Mouse (Mus musculus) liver, adult 2 months (tissue): ENCODE results near the gene Oas1a.
"Not testable (repeated sequence)": the region's sequence is repeated elsewhere in the genome, so short reads cannot be mapped to it uniquely, and the experiment has no call there.

Source experiments
- CTCF ChIP-seq: fragments of 200-500 bp; IDR thresholded peaks from 2 replicates; pipeline ENCODE4 v1.5.1; 2011; ENCODE audit warnings: low read depth, low read length, control low read depth
- POLR2A ChIP-seq: fragments of 200-500 bp; IDR thresholded peaks from 2 replicates; pipeline ENCODE4 v1.6.1; 2011; ENCODE audit warnings: low read length, control low read depth; ENCODE audit not compliant: insufficient read depth; ENCODE audit errors: extremely low read depth

GRCm38 (mm10) chr5:120877407-120877806, 29.9 kb downstream of the Oas1a start:
- TF ChIP-seq CTCF, POLR2A: not testable (repeated sequence)
